Mouse (Mus musculus) liver (tissue): ENCODE measurements around the gene F3.
"Not testable (repeated sequence)": the region's sequence is repeated elsewhere in the genome, so short reads cannot be mapped to it uniquely, and the experiment has no call there.

Source experiments
- DNase-seq: peaks from one replicate; pipeline ENCODE4 v3.0.0-alpha.2; 2020; ENCODE audit warnings: mixed read lengths

The F3 gene

DNA sequence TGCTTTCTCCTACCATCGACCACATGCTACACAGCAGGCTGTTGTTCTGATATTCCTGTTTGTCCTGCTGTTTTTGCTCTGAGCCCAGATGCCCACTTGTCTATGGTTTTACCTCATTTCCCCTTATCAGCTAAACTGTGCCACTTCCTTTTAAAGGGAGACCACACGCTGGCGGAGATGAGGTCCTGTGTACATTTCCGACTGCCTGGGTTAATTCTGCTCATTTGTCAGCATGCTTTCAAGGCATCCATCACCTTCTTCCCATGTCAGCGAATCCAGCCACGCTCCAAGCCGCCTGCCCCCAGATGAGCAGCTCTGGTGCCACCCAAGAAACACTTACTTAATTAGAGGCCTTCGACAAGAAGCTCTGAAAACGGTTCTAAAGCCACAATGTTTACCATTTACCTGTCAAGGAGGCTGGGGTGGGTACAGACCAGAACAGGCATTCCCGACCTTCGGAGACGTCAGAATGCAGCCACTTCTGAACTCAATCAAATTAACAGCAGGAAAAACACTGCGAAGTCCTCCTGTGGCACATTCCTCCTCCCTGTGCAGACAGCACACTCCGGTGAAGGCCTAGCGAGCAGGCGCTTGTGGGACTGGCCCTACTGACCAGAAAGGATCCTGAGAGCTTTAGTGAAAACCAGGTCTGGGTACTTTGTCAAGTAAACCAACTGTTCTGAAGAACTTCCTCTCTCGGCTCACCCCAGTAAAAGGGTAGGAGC lies 16.3 kb downstream of the F3 start:
- no peak for DNase-seq

DNA sequence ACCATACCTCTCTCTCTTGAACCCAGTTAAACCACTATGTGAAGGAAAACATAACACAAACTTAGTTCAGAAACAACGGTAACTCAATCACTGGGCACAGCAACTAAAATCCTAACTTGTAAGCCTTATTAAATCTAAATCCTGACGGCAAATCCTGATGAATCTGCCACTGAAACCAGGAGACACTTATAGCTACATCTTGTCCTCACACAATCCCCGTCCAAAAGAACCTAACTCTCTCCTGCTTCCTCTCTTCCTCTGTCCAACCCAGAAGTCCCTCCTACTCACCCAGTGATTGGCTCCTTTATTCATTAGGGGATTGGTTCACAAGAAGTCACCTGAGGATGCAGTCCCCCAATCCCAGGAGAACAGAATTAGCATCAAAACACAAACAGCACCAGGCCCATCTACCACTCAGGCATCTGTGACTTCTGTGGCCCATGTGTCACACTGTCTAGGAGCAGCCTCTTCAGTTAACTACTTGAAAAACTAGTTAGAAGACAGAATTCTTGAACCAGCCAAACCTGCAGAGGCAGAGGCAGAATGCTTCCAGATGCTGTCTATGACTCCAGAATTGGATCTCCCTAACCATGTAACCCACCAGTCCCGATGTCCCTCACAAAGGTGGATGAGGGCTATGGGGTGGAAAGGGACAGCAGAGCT lies 18.0 kb downstream of the F3 start:
- not testable (repeated sequence) for DNase-seq

GRCm38 (mm10) chr3:121754319-121755090 lies 31.2 kb downstream of the F3 start:
- not testable (repeated sequence) for DNase-seq

- no peak for DNase-seq
Measured at GRCm38 (mm10) chr3:121755152-121755551, 31.8 kb downstream of the F3 start.

- no peak for DNase-seq
Measured at GRCm38 (mm10) chr3:121758373-121758772, 35.0 kb downstream of the F3 start.

GRCm38 (mm10) chr3:121762056-121762852 lies 38.9 kb downstream of the F3 start:
- no peak for DNase-seq

DNA sequence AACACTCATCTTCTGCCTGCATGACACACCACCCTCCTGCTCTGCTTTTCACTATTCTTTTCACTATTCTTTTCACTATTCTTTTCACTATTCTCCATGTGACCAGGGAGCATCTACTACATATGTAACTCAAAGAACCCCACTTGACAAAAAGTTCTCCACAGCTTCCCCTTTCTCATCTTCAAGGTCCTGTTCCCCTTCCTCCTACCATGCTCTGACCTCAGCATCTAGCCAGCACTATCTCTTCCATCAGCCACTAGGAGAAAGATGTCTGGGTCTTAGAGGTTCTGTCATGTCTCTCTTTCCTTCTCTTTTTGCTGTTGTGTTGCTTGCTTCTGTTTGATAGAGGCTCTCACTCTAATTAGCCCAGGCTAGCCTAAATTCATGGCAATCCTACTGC lies 42.7 kb downstream of the F3 start:
- no peak for DNase-seq

DNA sequence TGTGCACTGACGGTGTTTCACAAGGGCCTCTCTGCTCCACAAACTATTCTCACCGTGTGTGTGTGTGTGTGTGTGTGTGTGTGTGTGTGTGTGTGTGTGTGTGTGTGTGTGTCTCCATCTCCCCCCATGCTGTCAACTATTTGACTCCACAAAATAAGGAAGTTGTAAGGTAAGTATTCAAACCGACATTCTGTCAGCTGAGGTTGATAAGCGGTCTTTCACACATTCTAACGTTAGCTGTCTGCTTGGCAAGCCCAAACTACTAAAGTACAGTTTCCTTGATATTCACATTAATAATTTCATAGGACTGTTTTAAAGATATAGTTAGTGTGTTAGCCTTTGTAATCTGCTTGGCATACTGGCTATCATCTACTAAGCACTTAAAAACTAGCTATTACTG lies 43.5 kb downstream of the F3 start:
- DNase-seq = no peak

DNA sequence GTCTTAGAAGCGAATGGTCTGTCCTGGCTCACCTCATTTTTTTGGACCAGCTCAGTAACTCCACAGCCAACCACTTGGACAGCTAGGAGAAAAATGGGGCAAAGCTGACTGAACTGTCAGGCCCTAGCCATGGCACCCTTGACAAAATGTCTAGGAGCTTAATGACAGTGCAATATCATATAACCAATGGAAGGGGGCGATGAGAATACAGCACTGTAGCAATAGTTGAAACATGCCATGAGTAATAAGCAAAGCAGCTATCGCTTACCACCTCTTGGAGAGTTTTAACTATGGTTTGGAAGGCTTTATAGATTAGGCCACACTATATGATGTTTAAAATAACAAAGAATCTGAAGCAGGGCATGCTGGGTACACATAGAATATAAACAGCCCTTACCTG lies 45.4 kb downstream of the F3 start:
- DNase-seq = no peak

DNA sequence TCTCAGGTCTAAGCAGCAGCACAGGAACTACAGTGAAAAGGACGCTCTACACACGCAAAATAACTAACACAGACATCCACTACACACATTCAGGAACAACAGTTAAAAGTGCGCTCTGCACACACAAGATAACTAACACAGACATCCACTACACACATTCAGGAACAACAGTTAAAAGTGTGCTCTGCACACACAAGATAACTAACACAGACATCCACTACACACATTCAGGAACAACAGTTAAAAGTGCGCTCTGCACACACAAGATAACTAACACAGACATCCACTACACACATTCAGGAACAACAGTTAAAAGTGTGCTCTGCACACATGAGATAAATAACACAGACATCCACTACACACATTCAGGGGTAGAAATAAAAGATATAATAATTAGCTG lies 50.0 kb downstream of the F3 start:
- not testable (repeated sequence) for DNase-seq

- DNase-seq = peak; percentile 38
Measured at GRCm38 (mm10) chr3:121777943-121778342, 54.6 kb downstream of the F3 start.

- DNase-seq = no peak
Measured at GRCm38 (mm10) chr3:121783020-121783419, 59.7 kb downstream of the F3 start.
